Mouse (Mus musculus): ENCODE results near the gene Fen1.

- TF ChIP-seq CTCF (IDR thresholded peaks at IDR 0.05; ENCODE audit: insufficient read depth, low read length) = no peak
- no peak for TF ChIP-seq POLR2A (IDR thresholded peaks at IDR 0.05; ENCODE audit: borderline replicate concordance, extremely low read depth, low read depth, low read length)
Measured at GRCm38 (mm10) chr19:10174956-10175355, 29.0 kb downstream of the Fen1 start.

Data from lung, adult 2 months (tissue).